Mouse (Mus musculus) hindbrain, embryonic 12.5 days (tissue): Measurements from ENCODE around the gene Mgp. TPM values are rescaled to one million over a fixed set of nuclear protein-coding genes. Genes with fewer than 3 reads are reported as not detected.
"Not testable (repeated sequence)": the region's sequence is repeated elsewhere in the genome, so short reads cannot be mapped to it uniquely, and the experiment has no call there.

Experiments used
- ATAC-seq: fragments of 200-750 bp; cut with Nextera tagmentation; 2 replicates; pipeline ENCODE4 v1.8.0; 2017; ENCODE audit warnings: moderate TSS enrichment; ENCODE audit not compliant: low FRiP score
- H3K27ac ChIP-seq: fragments of 300-500 bp; sonication (generic); 2 replicates; pipeline ENCODE4 v1.5.1; 2016; ENCODE audit warnings: mild to moderate bottlenecking
- H3K27me3 ChIP-seq: fragments of 300-500 bp; sonication (generic); 2 replicates; pipeline ENCODE4 v1.6.1; 2016; ENCODE audit warnings: mild to moderate bottlenecking
- H3K36me3 ChIP-seq: fragments of 300-500 bp; sonication (generic); 2 replicates; pipeline ENCODE4 v1.6.1; 2016; ENCODE audit warnings: mild to moderate bottlenecking
- H3K4me1 ChIP-seq: fragments of 300-500 bp; sonication (generic); 2 replicates; pipeline ENCODE4 v1.6.1; 2016
- H3K4me2 ChIP-seq: fragments of 300-500 bp; sonication (generic); replicated peaks from 2 replicates; pipeline ENCODE4 v1.6.1; 2016; ENCODE audit warnings: mild to moderate bottlenecking
- H3K4me3 ChIP-seq: fragments of 300-500 bp; sonication (generic); 2 replicates; pipeline ENCODE4 v1.5.1; 2016; ENCODE audit warnings: mild to moderate bottlenecking
- H3K9ac ChIP-seq: fragments of 300-500 bp; sonication (generic); 2 replicates; pipeline ENCODE4 v1.6.1; 2016; ENCODE audit warnings: mild to moderate bottlenecking, moderate library complexity
- H3K9me3 ChIP-seq: fragments of 300-500 bp; sonication (generic); replicated peaks from 2 replicates; pipeline ENCODE4 v1.6.1; 2016; ENCODE audit warnings: mild to moderate bottlenecking
- WGBS: fragments of 180-500 bp; shearing (Covaris S2); methylation state at CpG from one replicate; pipeline ENCODE4 v1.1.7; 2016; 5-methylcytosine and 5-hydroxymethylcytosine counted together
- polyA plus RNA-seq: library from polyadenylated mRNA; unstranded; fragments of >200 nt; fragmentation: Nextera tagmentation; extraction: Ambion mirVana; gene quantifications from 2 replicates; pipeline ENCODE4 v1.2.1, GENCODE M21; 2016

The Mgp gene
- polyA plus RNA-seq, 1 experiment from 2014 or later = 35.9 TPM

DNA sequence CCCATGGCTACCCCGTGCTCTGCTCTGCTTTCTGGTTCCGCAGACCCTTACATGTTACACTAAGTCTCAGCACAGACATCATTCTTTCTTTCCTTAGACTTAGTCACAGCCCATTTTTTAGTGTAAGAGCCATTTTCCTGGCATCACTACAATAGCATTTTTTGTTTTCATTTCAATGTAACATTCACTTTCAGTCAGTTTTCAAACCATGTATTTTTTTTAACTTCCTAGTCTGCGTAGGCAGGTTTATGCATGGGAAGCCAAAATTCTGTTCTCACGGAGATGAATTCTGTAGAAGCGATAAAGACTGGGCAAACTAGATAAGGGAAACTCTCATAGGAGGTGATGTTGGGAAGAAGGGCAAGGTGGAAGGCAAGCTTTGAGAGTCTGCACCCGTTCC, 13.9 kb upstream of the Mgp start:
- H3K27me3 ChIP-seq = no peaks in the 10 kb centered on the region
- no peaks in the 10 kb centered on the region for H3K4me1 ChIP-seq
- no peaks in the 10 kb centered on the region for H3K36me3 ChIP-seq
- H3K4me3 ChIP-seq = no peak overlapping the region
- no peak overlapping the region for H3K9ac ChIP-seq
- H3K9me3 ChIP-seq = no peaks in the 10 kb centered on the region
- H3K4me2 ChIP-seq = no peak overlapping the region
- ATAC-seq = no peak
- WGBS = over 99% methylated on average over 6 of the region's 6 CpGs
- no peak overlapping the region for H3K27ac ChIP-seq

DNA sequence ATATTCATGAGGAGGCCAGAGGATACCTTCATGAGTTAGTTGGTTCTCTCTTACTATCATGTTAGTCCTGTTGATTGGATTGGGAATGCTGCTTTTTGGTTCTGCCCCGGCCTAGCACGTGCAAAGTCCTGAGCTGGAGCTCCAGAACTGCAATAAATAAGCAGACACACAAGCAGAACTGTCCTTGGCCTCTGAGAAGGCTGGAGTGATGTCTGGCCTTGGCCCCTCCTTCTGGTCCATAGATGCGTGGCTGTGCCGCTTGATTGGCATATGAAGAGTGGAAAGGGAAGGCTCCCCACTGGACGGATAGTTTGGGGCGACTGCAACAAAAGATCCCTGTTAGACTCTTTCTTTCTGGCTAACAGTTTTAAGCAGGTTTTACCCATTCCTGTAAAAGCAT, 13.4 kb upstream of the Mgp start:
- no peak overlapping the region for H3K4me2 ChIP-seq
- no peaks in the 10 kb centered on the region for H3K4me1 ChIP-seq
- H3K9me3 ChIP-seq = no peaks in the 10 kb centered on the region
- no peaks in the 10 kb centered on the region for H3K27me3 ChIP-seq
- no peak for ATAC-seq
- H3K27ac ChIP-seq = no peak overlapping the region
- WGBS = 89% methylated on average over 6 of the region's 6 CpGs
- no peak overlapping the region for H3K9ac ChIP-seq
- H3K4me3 ChIP-seq = no peak overlapping the region
- no peaks in the 10 kb centered on the region for H3K36me3 ChIP-seq

DNA sequence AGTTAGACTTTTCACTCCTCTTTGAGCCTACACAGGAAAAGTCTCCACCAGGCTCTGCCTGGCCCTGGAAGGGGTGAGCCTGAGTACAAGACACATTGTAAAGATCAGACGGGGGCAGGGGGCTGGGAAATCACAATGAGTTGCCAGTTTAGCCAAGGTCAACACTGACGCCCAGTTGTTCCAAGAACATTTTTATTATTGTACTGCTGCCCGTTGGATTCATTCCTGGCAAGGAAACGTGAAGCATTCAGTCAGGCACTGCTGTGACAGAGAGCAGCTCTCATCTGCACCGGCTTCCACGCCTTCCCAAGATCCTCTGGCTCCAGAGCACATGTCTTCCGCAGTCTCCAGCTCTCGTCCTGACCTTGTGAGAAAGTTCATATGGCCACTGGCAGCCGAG, 12.2 kb upstream of the Mgp start:
- H3K4me3 ChIP-seq = no peak overlapping the region
- H3K36me3 ChIP-seq = no peaks in the 10 kb centered on the region
- H3K27me3 ChIP-seq = no peaks in the 10 kb centered on the region
- no peaks in the 10 kb centered on the region for H3K9me3 ChIP-seq
- 70% methylated on average over 9 of the region's 9 CpGs for WGBS
- no peak overlapping the region for H3K27ac ChIP-seq
- no peak overlapping the region for H3K9ac ChIP-seq
- no peak overlapping the region for H3K4me2 ChIP-seq
- no peaks in the 10 kb centered on the region for H3K4me1 ChIP-seq
- no peak for ATAC-seq

DNA sequence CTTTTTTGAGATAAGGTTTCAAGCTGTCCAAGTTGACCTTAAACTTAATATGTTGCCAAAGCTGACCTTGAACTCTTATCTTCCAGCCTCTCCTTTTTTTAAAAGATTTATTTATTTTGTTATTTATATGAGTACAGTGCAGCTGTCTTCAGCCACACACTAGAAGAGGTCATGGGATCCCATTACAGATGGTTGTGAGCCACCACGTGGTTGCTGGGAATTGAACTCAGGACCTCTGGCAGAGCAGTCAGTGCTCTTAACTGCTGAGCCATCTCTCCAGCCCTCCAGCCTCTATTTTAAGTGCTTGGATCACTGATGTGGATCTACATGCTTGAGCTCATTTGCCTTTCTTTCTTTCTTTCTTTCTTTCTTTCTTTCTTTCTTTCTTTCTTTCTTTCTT, 9.1 kb upstream of the Mgp start:
- not testable (repeated sequence) for H3K27ac ChIP-seq, H3K27me3 ChIP-seq, H3K9me3 ChIP-seq, H3K4me2 ChIP-seq, H3K36me3 ChIP-seq, H3K4me3 ChIP-seq, H3K4me1 ChIP-seq, H3K9ac ChIP-seq, ATAC-seq
- WGBS = 57% methylated on average over 1 of the region's 1 CpGs

DNA sequence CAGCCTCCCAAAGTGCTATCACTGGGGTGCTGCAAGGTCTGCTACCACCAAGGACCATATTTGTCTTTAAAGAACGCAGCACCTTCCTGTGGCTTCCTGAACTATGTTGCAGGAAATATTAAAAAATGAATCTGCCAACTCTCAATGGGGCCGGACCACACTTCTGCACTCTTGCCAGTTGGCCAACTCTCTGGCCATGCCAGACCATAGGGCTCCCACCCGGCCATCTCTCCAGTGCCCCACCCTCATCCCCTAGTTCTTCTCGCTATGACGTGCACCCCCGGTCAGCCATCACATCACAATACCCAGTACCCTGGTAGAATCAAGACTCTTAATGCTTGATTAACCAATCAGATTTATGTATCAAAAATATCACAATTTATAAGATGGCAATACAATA, 8.3 kb upstream of the Mgp start:
- no peak overlapping the region for H3K9ac ChIP-seq
- 94% methylated on average over 6 of the region's 6 CpGs for WGBS
- no peak for ATAC-seq
- H3K9me3 ChIP-seq = no peaks in the 10 kb centered on the region
- H3K27ac ChIP-seq = no peak overlapping the region
- no peak overlapping the region for H3K4me3 ChIP-seq
- H3K4me1 ChIP-seq = no peaks in the 10 kb centered on the region
- H3K27me3 ChIP-seq = no peaks in the 10 kb centered on the region
- no peak overlapping the region for H3K4me2 ChIP-seq
- no peaks in the 10 kb centered on the region for H3K36me3 ChIP-seq

DNA sequence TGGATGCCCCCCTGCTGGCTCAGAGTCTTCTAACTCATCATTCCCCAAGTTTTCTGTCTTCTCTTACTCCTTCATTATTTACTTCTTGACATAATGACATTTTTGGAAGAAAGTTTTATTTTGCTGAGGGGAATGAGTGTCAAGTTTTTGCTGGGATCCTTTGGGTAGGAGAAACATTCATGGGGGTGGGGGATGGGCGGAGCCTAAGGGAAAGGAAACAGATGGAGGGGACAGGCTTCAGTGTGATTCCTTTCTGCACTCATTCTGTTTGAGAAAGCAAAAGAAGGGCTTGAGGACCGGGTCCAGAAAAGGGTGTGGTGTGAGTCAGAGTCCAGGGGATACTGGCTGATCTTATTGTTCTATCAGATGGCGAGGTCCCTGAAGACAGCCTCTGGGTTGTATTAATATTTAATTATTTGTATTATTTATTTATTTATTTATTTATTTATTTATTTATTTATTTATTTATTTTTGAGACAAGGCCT, 7.8 kb upstream of the Mgp start:
- Histone ChIP-seq H3K27me3 (no peaks in the 10 kb centered on the region), H3K27ac (no peak overlapping the region), H3K9me3 (no peaks in the 10 kb centered on the region), H3K9ac (no peak overlapping the region), H3K36me3 (no peaks in the 10 kb centered on the region), H3K4me3 (no peak overlapping the region), H3K4me2 (no peak overlapping the region), H3K4me1 (no peaks in the 10 kb centered on the region)
- ATAC-seq = no peak
- 86% methylated on average over 3 of the region's 3 CpGs for WGBS

DNA sequence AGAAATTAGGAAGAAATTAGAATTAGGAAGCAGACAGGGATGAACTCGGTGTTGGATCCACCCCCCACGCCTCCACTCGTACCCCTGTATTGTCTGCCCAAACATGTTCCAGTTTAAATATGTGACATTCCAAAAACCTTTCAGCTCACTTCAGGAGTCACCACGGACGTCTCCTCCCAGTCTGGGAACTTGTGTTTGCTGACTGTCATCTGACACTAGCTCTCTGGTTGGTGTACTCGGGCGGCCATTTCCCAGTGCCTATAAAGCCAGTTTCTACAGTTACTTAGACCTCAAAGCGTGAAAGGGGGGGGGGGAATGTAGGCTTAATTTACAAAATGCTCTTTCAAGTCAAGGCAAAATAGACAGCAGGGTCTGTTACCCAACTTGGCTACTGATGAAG, 6.1 kb upstream of the Mgp start:
- H3K4me2 ChIP-seq = no peak overlapping the region
- H3K4me3 ChIP-seq = no peak overlapping the region
- 61% methylated on average over 8 of the region's 8 CpGs for WGBS
- no peaks in the 10 kb centered on the region for H3K36me3 ChIP-seq
- no peaks in the 10 kb centered on the region for H3K9me3 ChIP-seq
- no peak overlapping the region for H3K27ac ChIP-seq
- H3K27me3 ChIP-seq = no peaks in the 10 kb centered on the region
- H3K4me1 ChIP-seq = no peaks in the 10 kb centered on the region
- H3K9ac ChIP-seq = no peak overlapping the region
- no peak for ATAC-seq

DNA sequence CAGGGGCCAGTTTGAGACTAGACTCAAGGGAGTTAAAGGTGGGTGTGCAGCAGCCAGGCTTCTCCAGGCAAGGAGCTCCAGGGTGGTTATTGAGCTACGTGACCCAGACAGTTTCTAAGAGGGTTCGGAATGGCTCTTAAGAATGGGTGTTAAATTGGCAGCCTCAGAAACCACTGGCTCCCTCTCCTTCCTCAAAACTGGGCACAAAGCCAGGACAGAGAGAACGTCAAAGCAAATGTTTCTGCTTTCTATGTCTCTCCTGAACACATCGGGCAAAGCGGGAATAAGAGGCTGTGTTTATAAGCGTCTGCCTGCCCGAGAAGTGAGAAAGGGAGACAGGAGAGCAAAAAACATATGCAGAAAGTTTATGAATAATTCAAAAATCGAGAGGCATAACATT, 1.0 kb downstream of the Mgp start:
- no peak overlapping the region for H3K9ac ChIP-seq
- no peak overlapping the region for H3K4me3 ChIP-seq
- H3K4me1 ChIP-seq = no peaks in the 10 kb centered on the region
- no peak for ATAC-seq
- H3K27ac ChIP-seq = no peak overlapping the region
- no peaks in the 10 kb centered on the region for H3K9me3 ChIP-seq
- no peaks in the 10 kb centered on the region for H3K36me3 ChIP-seq
- H3K4me2 ChIP-seq = no peak overlapping the region; the same call in 1 of the 2 replicates
- H3K27me3 ChIP-seq = no peaks in the 10 kb centered on the region
- WGBS = 59% methylated on average over 8 of the region's 8 CpGs

DNA sequence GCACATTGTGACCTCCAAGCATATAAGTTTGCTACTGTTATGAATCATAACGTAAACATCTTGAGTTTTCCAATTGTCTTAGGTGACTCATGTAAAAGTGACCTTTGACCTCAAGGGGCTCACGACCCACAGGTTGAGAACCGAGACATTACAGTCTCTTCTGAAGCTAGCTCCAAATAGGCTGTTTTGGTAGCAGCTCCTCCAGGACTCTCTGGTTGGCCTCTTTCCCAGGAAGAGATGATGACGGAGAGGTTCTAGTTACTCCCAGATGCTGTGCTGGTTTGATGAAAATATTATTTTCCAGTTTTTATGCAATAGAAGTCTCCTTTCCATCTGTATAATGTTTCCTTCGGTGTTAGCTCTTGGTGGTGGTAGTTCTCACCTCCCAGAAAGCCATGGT, 6.7 kb downstream of the Mgp start:
- no peak overlapping the region for H3K9ac ChIP-seq
- no peak for ATAC-seq
- 76% methylated on average over 5 of the region's 5 CpGs for WGBS

DNA sequence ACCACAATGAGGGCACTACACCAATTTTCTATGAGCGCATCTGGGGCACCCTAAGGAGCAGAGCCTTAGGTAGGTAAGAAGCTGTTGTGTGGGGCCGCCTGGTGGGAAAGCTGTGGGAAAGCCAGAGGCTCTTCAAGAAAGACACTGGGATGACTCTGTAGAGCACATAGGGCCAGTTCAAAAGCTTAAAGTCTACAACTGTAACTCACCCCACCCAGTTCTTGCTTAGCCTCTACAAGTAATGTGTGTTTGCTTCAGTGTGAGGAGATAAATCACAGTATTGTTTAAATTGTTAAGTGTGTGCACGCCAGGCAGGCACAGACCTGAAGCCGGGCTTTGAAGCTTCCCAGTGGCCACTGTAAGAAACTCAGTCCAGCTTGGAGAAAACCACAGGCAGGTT, 9.5 kb downstream of the Mgp start:
- Histone ChIP-seq H3K4me2 (no peak overlapping the region), H3K27me3 (no peaks in the 10 kb centered on the region), H3K4me1 (no peaks in the 10 kb centered on the region), H3K9me3 (no peaks in the 10 kb centered on the region), H3K9ac (no peak overlapping the region), H3K36me3 (no peaks in the 10 kb centered on the region), H3K4me3 (no peak overlapping the region), H3K27ac (no peak overlapping the region)
- ATAC-seq = no peak
- 81% methylated on average over 4 of the region's 4 CpGs for WGBS

More for the DNA sequence above, 6.7 kb downstream of the Mgp start:
- Histone ChIP-seq H3K4me1 (no peaks in the 10 kb centered on the region), H3K4me2 (no peak overlapping the region), H3K4me3 (no peak overlapping the region), H3K36me3 (no peaks in the 10 kb centered on the region), H3K27ac (no peak overlapping the region), H3K27me3 (no peaks in the 10 kb centered on the region), H3K9me3 (no peaks in the 10 kb centered on the region)

DNA sequence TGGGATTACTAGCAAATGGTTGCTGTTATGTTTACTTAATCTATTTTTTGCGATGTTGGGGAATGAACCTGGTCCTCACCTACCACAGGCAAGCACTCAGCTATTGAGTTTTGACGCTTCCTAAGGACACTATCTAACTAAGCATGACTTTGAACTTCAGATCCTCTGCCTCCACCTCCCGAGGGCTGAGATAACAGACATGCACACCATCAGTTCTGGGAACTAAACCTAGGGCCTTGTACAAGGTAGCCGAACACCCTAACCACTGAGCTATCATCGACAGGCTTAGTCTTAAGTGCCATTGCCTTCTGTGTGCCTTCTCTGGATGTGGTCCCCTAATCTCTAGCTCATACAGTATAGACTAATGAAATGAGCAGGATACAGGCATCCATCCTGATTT, 10.3 kb downstream of the Mgp start:
- H3K4me1 ChIP-seq = no peaks in the 10 kb centered on the region
- 92% methylated on average over 5 of the region's 5 CpGs for WGBS
- H3K36me3 ChIP-seq = no peaks in the 10 kb centered on the region
- no peak overlapping the region for H3K4me3 ChIP-seq
- H3K4me2 ChIP-seq = no peak overlapping the region
- H3K27ac ChIP-seq = no peak overlapping the region
- no peak for ATAC-seq
- no peaks in the 10 kb centered on the region for H3K27me3 ChIP-seq
- no peaks in the 10 kb centered on the region for H3K9me3 ChIP-seq
- no peak overlapping the region for H3K9ac ChIP-seq

DNA sequence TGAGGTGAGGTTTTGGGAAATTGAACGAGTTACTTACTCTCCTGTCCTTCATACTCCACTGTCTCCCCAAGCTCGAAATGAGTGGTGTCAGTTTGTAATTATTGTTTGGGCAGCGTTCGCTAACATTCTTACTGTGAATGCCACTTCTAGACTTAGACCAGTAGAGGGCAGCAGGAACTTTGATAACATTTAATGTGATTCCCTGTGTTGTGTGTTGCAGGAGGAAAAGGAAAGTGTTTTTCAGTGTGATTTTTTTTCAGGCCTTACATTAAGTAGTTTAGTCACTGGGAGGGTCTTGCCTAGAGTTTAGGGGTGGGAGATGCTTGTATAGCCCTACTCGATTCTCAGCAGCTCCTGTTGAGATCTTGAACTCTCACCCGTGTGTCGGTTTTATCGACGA, 14.6 kb downstream of the Mgp start:
- no peaks in the 10 kb centered on the region for H3K36me3 ChIP-seq
- no peaks in the 10 kb centered on the region for H3K27me3 ChIP-seq
- H3K27ac ChIP-seq = no peak overlapping the region
- ATAC-seq = no peak
- H3K9ac ChIP-seq = no peak overlapping the region
- no peaks in the 10 kb centered on the region for H3K4me1 ChIP-seq
- no peak overlapping the region for H3K4me2 ChIP-seq
- no peaks in the 10 kb centered on the region for H3K9me3 ChIP-seq
- 54% methylated on average over 9 of the region's 9 CpGs for WGBS
- H3K4me3 ChIP-seq = no peak overlapping the region

DNA sequence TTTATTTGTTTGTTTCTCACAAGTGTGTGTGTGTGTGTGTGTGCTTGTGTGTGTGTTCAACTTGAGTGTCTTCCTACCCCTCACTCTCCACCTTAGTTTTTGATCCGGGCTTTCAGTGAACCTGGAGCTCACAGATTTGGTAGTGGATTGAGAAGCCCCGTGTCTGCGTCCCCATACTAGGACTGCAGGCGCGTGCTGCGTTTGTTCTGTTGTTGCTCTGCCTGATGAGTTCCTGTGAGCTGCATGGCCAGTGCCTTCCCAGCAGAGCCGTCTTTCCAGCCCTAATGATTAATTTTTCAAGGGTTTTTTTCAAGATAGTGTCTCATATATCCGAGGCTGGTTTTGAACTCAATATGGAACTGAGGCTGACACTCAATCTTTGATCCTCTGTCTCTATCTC, 17.2 kb downstream of the Mgp start:
- Histone ChIP-seq H3K27ac (no peak overlapping the region), H3K27me3 (no peaks in the 10 kb centered on the region), H3K36me3 (no peaks in the 10 kb centered on the region), H3K4me2 (no peak overlapping the region), H3K4me1 (no peaks in the 10 kb centered on the region), H3K9ac (no peak overlapping the region), H3K9me3 (no peaks in the 10 kb centered on the region), H3K4me3 (no peak overlapping the region)
- WGBS = 83% methylated on average over 8 of the region's 8 CpGs
- ATAC-seq = no peak

DNA sequence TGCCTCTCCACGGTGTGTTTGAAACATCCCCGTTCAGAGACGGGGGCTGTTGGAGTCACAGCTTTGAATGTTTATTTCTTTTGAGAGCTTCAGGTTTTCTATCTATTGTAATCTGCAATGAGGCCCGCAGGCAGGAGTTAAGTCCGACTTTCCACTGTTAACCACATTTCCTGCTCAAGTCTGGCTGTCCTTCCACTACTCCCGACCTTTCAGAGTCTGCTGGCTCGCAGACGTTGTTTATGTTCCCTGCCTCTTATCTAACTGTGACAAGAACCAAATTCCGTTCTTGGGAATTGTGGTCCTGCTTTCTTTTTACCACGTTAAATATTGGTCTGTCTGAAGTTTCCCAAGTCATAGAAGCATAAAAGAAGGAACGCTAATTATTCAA, 17.8 kb downstream of the Mgp start:
- no peaks in the 10 kb centered on the region for H3K9me3 ChIP-seq
- H3K27me3 ChIP-seq = no peaks in the 10 kb centered on the region
- H3K36me3 ChIP-seq = no peaks in the 10 kb centered on the region
- H3K27ac ChIP-seq = no peak overlapping the region
- 65% methylated on average over 11 of the region's 11 CpGs for WGBS
- ATAC-seq = no peak
- no peak overlapping the region for H3K4me3 ChIP-seq
- no peak overlapping the region for H3K4me2 ChIP-seq
- H3K9ac ChIP-seq = no peak overlapping the region
- 0 out of 2 replicates have a peak, but pooled peaks cover 1% of the 10 kb centered on the region for H3K4me1 ChIP-seq
